Mouse (Mus musculus) G1E (cell line): ENCODE results near the gene Erich4.

Experiments used
- CTCF ChIP-seq: IDR thresholded peaks from 2 replicates; pipeline ENCODE4 v1.5.1; 2012; ENCODE audit warnings: low read depth, low read length, inconsistent platforms, mixed read lengths
- GATA1 ChIP-seq: IDR thresholded peaks from 2 replicates; pipeline ENCODE4 v1.6.1; 2012; ENCODE audit warnings: borderline replicate concordance, low read length, inconsistent platforms, mixed read lengths
- POLR2AphosphoS5 ChIP-seq: IDR thresholded peaks from 2 replicates; pipeline ENCODE4 v1.6.1; 2012; ENCODE audit warnings: low read depth, low read length, inconsistent platforms; ENCODE audit not compliant: insufficient replicate concordance
- TAL1 ChIP-seq: conservative IDR thresholded peaks from 2 replicates; pipeline ENCODE4 v1.6.1; 2012; ENCODE audit warnings: low read depth, low read length, inconsistent platforms, mixed read lengths

- TF ChIP-seq CTCF: no peak
- no peak for TF ChIP-seq GATA1
- no peak for TF ChIP-seq TAL1
- TF ChIP-seq POLR2AphosphoS5: no peak
These were observed 20.7 kb upstream of the Erich4 start for GRCm38 (mm10) chr7:25636373-25636772.
